Mouse (Mus musculus): ENCODE measurements around the gene Clta.

Gene Clta

GRCm38 (mm10) chr4:44078358-44078933, 74.2 kb downstream of the Clta start:
- no peak for DNase-seq
